Mouse (Mus musculus) testis, adult 2 months (tissue): ENCODE measurements at regions not wholly inside any gene's neighbourhood (a gene's known extent, or its start where the extent isn't known, plus 50 kb on each side); places are given as distances from the start of the nearest gene placed in this dataset.

ENCODE experiments used
- H3K27ac ChIP-seq: fragments of 200-500 bp; 2 replicates; pipeline ENCODE4 v1.5.1; 2012; ENCODE audit warnings: low read depth, low read length; ENCODE audit not compliant: control insufficient read depth, insufficient read depth
- H3K27me3 ChIP-seq: fragments of 200-500 bp; 2 replicates; pipeline ENCODE4 v1.6.1; 2012; ENCODE audit warnings: mild to moderate bottlenecking, low read length, moderate library complexity; ENCODE audit not compliant: control insufficient read depth, insufficient read depth
- H3K36me3 ChIP-seq: fragments of 200-500 bp; 2 replicates; pipeline ENCODE4 v1.6.1; 2012; ENCODE audit warnings: mild to moderate bottlenecking, low read length; ENCODE audit not compliant: control insufficient read depth, insufficient read depth
- H3K4me1 ChIP-seq: fragments of 200-500 bp; 2 replicates; pipeline ENCODE4 v1.6.1; 2012; ENCODE audit warnings: low read length; ENCODE audit not compliant: control insufficient read depth, insufficient read depth
- H3K4me3 ChIP-seq: fragments of 200-500 bp; 2 replicates; pipeline ENCODE4 v1.5.1; 2012; ENCODE audit warnings: low read depth, mild to moderate bottlenecking, low read length, moderate library complexity, mixed read lengths; ENCODE audit not compliant: control insufficient read depth
- CTCF ChIP-seq: fragments of 200-500 bp; IDR thresholded peaks from 2 replicates; pipeline ENCODE4 v1.5.1; 2012; ENCODE audit warnings: low read depth, mild to moderate bottlenecking, inconsistent platforms, low read length, moderate library complexity; ENCODE audit not compliant: control insufficient read depth, insufficient read depth, insufficient replicate concordance
- POLR2A ChIP-seq: fragments of 200-500 bp; IDR thresholded peaks from 2 replicates; pipeline ENCODE4 v1.6.1; 2012; ENCODE audit warnings: low read depth, mild to moderate bottlenecking, inconsistent platforms, low read length, moderate library complexity; ENCODE audit not compliant: control insufficient read depth

DNA sequence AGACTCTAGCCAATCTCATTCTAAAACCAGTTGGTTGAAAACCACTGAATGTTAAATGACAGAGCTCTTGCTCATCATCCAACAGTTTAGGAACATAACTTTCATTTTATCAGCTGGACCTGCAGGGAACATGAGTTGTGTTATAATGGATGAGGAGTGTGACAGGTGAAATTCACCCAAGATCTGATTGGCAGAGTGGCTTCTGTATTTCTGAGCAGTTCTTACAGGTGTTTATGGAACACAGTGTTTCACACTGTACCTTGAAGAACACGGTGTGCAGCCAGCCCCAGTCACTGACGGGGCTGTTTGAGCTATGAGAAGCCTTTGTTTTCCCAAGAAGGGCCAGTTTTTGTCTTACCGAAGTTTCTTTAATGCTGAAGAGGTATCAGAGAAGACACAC, 406.4 kb upstream of the Pik3r1 start:
- no peak for TF ChIP-seq POLR2A
- TF ChIP-seq CTCF: no peak
- Histone ChIP-seq H3K4me3 (no peak overlapping the region), H3K4me1 (no peaks in the 10 kb centered on the region), H3K27ac (no peak overlapping the region), H3K27me3 (no peaks in the 10 kb centered on the region), H3K36me3 (no peaks in the 10 kb centered on the region)

DNA sequence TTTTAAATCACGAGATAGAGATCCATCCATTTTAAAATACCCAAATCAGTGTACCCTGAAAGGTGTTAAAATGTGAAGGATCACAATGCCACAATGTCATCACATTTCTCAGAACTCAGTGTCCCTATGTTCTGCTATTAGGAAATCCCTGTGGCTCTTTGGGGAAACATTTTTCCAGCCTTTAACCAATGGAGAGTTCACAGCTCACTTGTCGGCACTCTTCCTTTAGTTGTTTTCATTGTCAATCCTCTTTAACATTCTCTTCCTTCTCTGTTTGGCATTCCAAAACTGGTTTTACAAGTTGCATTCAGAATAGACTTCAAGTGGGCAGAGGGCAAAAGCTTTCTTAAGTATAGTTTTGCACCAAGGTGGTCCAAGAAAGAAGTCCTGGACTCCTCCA, 406.9 kb upstream of the Pik3r1 start:
- no peaks in the 10 kb centered on the region for H3K36me3 ChIP-seq

DNA sequence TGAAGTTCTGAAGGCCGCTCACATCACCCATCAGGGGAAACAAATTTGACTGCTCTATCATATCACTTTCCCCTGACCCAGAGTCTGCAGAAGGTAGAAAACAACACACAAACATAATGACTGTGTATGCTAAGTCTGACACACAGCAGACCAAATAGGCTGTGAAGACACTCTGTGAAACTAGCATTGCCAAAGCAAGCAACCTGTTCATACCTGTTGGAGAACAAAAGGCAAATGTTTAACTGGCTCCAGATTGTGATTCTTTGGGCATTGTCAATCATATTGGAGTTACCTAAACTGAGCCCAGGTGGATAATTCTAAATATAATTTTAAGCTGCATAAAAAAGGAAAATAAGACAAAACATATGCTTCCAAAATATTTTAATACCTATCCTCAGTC, 407.4 kb upstream of the Pik3r1 start:
- no peaks in the 10 kb centered on the region for H3K36me3 ChIP-seq
- no peak overlapping the region for H3K27ac ChIP-seq
- no peaks in the 10 kb centered on the region for H3K27me3 ChIP-seq
- H3K4me1 ChIP-seq: no peaks in the 10 kb centered on the region
- H3K4me3 ChIP-seq: no peak overlapping the region
- TF ChIP-seq CTCF: no peak
- TF ChIP-seq POLR2A: no peak

More for the DNA sequence above, 406.9 kb upstream of the Pik3r1 start:
- Histone ChIP-seq H3K27ac (no peak overlapping the region), H3K27me3 (no peaks in the 10 kb centered on the region), H3K4me3 (no peak overlapping the region), H3K4me1 (no peaks in the 10 kb centered on the region)
- no peak for TF ChIP-seq POLR2A
- TF ChIP-seq CTCF: no peak

DNA sequence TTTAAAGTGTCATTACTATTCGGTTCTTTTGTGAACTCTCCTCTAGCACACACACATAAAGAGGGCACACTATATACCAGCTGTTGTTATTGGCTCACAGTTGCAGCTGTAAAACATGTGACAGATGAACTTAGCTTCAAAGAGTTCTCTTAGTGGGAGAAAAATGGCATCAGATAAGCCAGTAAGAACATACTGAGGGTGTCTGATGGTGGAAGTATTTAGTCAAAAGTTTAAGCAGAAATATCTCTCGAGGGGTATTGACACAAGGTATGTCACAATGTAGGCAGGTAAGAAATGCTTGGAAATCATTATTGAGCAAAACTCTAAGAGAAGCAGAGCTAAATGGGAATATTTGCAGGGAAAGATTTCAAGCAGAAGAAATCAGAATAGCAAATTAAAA, 408.4 kb upstream of the Pik3r1 start:
- H3K36me3 ChIP-seq: no peaks in the 10 kb centered on the region
- no peak overlapping the region for H3K4me3 ChIP-seq
- H3K27me3 ChIP-seq: no peaks in the 10 kb centered on the region
- no peaks in the 10 kb centered on the region for H3K4me1 ChIP-seq
- TF ChIP-seq POLR2A: no peak
- H3K27ac ChIP-seq: no peak overlapping the region

DNA sequence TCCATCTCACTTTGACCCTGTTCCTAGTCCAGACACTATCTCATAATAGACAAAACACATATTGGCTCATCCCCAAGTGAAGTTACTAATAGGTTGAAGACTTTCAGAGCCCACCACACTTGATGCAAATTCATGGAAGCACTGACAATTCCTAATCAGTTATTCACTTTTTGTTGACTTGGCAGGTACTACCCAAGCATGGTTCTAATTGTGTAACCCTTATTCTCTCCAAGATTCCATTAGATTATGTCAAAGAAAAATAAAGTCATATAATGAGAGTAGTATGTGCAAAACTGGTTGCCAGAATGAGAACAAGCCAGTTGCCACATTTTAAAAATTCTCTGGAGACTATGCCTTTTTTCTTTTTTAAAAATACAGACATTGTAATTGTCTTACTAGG, 426.7 kb upstream of the Pik3r1 start:
- no peaks in the 10 kb centered on the region for H3K27me3 ChIP-seq
- no peak for TF ChIP-seq POLR2A
- no peak for TF ChIP-seq CTCF

DNA sequence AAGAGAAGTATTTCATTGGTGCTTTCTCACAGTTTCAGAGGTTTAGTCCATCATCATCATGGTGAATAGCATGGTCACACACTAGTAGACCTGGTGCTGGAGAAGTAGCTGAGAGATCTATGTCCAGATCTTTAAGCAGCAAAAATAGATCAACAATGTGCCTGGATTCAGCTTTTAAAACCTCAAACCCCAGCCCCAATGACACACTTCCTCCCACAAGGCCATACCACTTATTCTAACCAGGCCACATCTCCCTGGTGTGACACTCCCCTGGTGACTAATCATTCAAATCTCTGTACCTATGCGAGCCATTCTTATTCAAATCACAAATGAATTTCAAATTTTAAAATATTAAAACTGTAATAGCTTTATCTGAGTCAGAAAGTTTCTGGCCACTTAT, 434.3 kb upstream of the Pik3r1 start:
- no peaks in the 10 kb centered on the region for H3K4me1 ChIP-seq
- no peak overlapping the region for H3K4me3 ChIP-seq
- no peaks in the 10 kb centered on the region for H3K36me3 ChIP-seq
- TF ChIP-seq CTCF (no peak), POLR2A (no peak)
- no peaks in the 10 kb centered on the region for H3K27me3 ChIP-seq
- no peak overlapping the region for H3K27ac ChIP-seq

More for the DNA sequence above, 426.7 kb upstream of the Pik3r1 start:
- Histone ChIP-seq H3K27ac (no peak overlapping the region), H3K4me1 (no peaks in the 10 kb centered on the region), H3K36me3 (no peaks in the 10 kb centered on the region), H3K4me3 (no peak overlapping the region)

DNA sequence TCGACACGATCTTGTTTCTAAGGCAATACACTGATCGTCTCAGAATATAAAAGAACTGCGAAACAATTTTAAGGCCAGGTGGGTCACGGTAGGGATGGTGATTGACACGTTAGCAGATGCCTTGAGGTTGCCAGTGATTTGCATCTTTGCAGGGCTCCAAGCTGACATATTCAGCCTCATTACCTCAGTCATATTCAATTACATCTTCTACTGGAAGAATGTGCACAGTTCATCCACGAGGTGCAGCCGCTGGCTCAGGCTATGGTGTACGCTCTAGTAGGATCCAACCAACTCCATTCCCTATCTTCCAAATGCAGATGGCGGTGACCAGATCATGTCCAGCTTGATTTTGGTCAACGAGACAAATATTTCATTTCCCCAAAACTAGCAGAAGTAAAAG, 450.5 kb upstream of the Pik3r1 start:
- Histone ChIP-seq H3K27ac (no peak overlapping the region), H3K4me3 (no peak overlapping the region), H3K27me3 (no peaks in the 10 kb centered on the region), H3K4me1 (no peaks in the 10 kb centered on the region), H3K36me3 (no peaks in the 10 kb centered on the region)
- TF ChIP-seq CTCF (no peak), POLR2A (no peak)

DNA sequence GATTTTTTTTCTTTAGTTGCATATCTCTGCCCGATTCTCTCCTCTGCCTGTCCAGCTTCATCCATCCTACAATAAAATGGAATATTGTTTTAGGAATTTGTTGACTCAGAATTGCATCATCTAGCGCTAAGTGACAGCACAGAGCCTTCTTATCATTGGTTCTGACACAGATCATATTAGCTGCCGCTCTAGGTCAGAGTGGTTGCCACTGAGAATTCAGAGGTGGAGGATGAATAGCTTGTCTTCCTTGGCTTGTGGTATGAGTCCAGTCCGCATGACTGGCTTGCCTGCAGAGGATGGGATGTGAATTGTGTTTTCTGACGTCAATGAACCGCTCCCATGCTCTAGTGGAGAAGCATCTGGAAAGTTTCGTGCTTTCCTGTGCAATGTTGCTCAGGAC, 462.3 kb upstream of the Cd180 start:
- no peaks in the 10 kb centered on the region for H3K27me3 ChIP-seq
- H3K4me1 ChIP-seq: no peaks in the 10 kb centered on the region
- no peak overlapping the region for H3K4me3 ChIP-seq
- H3K27ac ChIP-seq: no peak overlapping the region
- H3K36me3 ChIP-seq: no peaks in the 10 kb centered on the region
- TF ChIP-seq CTCF (no peak), POLR2A (no peak)
